Mouse (Mus musculus) cerebellum, adult 11-12 months (tissue): ENCODE data around the gene Tpst2.

Source experiments
- DNase-seq: peaks from one replicate; pipeline ENCODE4 v3.0.0; 2022

Tpst2 gene

GRCm38 (mm10) chr5:112342463-112343204 is 66.1 kb downstream of the Tpst2 start, which contains the start of the genes Srrd and Hps4:
Gene Srrd (minus strand): TSS chr5:112343040.
Gene Hps4 (plus strand): TSS chr5:112343083.
- DNase-seq = peak; percentile 82

- no peak for DNase-seq
Measured at GRCm38 (mm10) chr5:112343205-112343595, 66.7 kb downstream of the Tpst2 start.

GRCm38 (mm10) chr5:112344092-112344960 is 67.8 kb downstream of the Tpst2 start:
- DNase-seq = no peak

- DNase-seq = no peak
Measured at GRCm38 (mm10) chr5:112346211-112346965, 69.9 kb downstream of the Tpst2 start.

GRCm38 (mm10) chr5:112349169-112349568 is 72.7 kb downstream of the Tpst2 start:
- no peak for DNase-seq

GRCm38 (mm10) chr5:112355493-112355892 is 79.0 kb downstream of the Tpst2 start:
- no peak for DNase-seq

- DNase-seq = no peak
Measured at GRCm38 (mm10) chr5:112355910-112356309, 79.4 kb downstream of the Tpst2 start, which contains the start of gene Gm6583. Gene Gm6583 (minus strand): TSS chr5:112356033.

- DNase-seq = no peak
Measured at GRCm38 (mm10) chr5:112356322-112356721, 79.8 kb downstream of the Tpst2 start.

GRCm38 (mm10) chr5:112359520-112359919 is 83.0 kb downstream of the Tpst2 start:
- no peak for DNase-seq

GRCm38 (mm10) chr5:112360077-112360476 is 83.6 kb downstream of the Tpst2 start:
- DNase-seq = no peak

- DNase-seq = no peak
Measured at GRCm38 (mm10) chr5:112364184-112364797, 87.8 kb downstream of the Tpst2 start.
